Mouse (Mus musculus): ENCODE results near the gene Depdc5.
"Not testable (repeated sequence)": the region's sequence is repeated elsewhere in the genome, so short reads cannot be mapped to it uniquely, and the experiment has no call there.

The Depdc5 gene

DNA sequence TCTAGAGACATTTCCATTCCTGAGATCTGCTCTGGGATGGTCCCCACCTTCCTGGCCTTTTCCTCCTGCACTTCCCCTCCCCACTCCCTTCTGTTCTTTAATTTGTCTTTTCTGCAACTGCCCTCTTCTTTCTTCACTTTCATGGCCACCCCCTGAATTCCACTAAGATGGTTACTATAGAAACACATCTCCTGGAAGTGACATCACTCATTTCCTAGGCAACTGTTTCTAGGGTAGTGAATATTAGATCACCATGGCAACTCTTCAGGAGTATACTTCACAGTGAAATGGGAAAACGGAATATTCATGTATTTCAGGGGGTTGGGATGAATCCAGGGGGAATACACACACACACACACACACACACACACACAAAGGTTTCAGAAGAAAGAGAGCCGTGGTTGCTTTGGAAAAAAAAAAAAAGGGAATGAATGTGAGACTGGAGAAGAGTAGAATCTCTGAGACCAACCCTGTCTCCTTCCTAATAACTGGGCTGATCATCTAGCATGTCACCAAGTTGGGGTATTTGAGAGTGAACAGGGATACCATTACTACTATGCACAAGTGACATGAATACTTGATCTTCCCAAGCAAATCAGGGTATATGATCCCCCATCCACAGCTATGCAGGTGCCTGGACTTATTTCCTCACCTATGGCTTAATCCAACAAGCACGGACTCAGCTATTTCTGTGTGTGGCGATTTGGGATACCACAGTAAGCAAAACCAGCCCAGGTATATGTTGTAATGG is 167.1 kb downstream of the Depdc5 start:
- no peak for DNase-seq (ENCODE audit: low spot score in 2 of 2)

DNA sequence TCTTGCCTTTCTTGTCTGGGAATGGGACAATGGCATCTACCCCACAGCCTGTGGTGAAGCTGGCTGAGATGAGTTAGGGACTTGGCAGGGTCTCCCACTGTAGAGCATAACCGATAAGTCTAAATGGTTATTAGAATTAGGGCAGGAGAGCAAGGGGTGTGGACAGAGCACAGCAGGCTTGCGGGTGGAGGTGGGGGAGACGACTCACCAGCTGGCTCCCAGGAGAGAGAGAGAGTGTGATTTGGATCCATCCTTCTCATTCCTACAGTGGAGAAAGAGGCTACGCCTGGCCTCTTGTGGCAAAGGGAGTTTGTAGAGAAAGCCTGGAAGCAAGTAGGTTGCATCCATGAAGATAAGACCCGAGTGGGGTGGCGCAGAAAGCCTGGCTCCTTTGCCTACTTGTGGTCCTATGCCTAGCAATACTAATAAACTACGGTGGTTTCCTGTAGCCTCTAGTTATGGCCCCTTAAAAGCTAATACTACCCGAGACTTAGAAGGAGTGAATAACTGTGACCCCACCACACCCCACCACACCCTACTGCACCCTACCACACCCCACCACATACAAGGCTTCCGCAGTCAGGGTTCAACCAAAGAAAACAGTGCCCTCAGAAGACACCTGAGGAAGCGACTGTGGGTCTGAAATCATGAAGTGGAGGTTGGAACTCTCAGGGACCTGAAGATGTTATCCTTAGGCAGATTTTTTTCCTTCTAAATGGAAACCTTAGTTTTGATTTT is 168.7 kb downstream of the Depdc5 start:
- DNase-seq (ENCODE audit: low spot score in 2 of 2): no peak

DNA sequence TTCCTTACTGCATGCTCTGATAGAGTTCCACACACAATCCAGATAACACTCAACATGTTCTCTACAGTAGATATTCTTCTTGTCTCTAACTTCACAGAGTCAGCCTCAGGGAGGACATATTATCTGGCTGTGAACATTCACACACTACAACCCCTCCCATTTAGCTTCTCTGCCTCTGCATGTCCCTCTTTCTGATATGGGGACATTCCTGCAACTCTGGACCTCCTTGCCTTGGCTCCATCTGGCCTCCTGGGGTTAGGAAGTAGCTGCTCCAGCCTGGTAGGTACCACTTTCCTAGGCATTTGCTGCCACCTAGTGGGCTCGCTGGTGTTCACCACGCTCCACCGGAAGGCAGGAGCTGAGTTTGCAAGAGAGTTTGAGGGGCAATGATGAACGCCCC is 169.6 kb downstream of the Depdc5 start:
- peak; percentile 75 to 89 for DNase-seq (ENCODE audit: low spot score in 2 of 2)

DNA sequence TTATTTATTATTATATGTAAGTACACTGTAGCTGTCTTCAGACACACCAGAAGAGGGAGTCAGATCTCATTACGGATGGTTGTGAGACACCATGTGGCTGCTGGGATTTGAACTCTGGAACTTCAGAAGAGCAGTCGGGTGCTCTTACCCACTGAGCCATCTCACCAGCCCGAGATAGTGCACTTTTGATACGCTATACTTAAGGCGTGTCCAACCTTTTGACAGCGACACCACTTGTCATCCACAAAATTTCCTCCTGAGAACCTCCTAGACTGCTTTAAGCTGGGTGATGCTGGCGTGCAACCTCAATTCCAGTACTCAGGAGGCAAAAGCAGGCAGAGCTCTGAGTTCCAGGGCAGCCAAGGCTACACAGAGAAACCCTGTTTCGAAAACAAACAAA is 170.1 kb downstream of the Depdc5 start:
- not testable (repeated sequence) for DNase-seq (ENCODE audit: low spot score in 2 of 2)

DNA sequence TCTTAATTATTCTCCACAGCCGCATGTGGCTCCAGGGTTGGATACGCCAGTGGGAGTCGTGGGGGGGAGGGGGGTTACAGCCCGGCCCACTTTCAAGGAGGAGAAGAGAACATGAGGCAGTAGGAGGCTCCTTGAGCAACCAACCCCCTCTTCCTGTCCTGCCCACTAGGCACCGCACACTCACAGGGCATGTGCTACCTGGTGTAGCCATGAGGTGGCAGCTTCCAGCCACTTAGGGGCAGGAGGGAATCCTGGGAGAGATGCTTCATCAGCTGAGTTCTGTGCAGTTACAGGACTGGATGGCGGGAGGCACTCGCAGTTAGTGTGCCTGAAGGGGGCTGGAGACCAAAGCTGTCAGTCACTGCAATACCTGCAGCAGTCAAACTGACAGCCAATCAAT is 170.6 kb downstream of the Depdc5 start:
- peak in 1 of 2 experiments; percentile 66 for DNase-seq (ENCODE audit: low spot score in 2 of 2)

DNA sequence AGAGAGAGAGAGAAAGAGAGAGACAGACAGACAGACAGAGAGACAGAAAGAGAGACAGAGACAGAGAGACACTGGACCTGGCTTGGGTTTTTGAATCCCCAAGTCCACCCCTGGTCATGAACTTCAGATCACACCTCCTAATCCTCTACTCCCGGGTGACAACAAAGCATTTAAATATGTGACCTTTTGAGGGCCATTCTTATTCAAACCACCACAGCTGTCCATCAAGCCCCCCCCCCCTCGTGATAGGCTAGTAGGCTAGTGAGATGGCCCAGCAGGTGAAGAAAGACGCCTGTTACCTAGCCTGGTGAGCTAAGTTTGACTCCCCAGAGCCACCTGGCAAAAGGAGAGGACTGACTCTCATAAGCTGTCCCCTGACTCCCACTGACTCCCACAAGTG is 171.4 kb downstream of the Depdc5 start:
- DNase-seq (ENCODE audit: low spot score in 2 of 2): no peak

DNA sequence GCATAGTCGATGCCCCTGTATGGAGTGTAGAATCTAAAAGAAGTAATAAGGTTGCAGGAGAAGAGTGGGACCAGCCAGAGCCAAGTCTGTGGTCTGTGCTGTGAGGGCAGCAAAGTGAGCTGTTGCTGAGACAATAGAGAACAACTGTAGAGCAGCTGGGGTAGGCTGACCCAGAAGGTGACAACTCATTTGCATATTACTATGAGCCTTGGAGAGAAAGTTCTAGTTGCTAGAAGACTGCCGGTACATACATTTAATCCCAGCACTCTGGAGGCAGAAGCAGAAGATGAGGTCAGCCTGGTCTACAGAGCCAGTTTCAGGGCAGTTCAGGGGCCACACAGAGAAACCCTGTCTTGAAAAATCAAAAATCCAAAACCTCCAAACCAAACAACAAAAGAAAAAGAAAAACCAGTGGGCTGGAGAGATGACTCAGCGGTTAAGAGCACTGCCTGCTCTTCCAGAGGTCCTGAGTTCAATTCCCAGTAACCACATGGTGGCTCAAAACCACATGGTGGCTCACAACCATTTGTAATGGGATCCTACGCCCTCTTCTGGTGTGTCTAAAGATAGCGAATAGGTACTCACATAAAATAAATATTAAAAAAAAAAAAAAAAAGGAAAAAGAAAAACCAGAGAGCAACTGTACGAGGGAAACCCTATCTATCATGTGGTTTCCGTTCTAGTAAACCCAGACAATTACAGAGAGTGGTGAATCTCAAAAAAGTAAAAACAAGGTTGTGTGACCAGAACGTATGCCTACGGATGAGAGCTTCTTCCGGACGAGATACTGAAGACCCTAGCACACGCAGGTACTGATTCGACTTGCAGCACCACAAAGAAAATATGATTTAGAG is 175.4 kb downstream of the Depdc5 start:
- no peak for DNase-seq (ENCODE audit: low spot score in 2 of 2)

DNA sequence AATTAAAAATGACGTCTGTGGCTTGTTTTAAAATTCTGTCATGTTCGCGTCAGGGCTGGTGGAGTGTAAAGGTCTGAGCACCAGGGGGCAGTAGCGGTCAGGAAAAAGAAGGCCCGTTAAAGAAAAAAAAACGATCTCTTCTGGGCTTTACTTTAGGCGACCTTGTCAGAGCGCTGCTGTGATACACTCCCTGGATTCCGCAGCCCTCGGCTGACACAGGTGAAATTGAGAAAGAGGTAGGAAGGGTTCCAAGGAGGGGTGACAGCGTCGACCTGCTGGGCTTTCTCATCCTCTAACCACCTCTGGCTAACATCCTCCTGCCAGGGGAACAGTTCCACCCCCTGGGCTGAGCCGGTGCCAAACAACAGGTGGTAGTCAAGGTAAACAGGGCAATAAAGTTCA is 176.0 kb downstream of the Depdc5 start:
- peak; percentile 65 to 90 for DNase-seq (ENCODE audit: low spot score in 2 of 2)

DNA sequence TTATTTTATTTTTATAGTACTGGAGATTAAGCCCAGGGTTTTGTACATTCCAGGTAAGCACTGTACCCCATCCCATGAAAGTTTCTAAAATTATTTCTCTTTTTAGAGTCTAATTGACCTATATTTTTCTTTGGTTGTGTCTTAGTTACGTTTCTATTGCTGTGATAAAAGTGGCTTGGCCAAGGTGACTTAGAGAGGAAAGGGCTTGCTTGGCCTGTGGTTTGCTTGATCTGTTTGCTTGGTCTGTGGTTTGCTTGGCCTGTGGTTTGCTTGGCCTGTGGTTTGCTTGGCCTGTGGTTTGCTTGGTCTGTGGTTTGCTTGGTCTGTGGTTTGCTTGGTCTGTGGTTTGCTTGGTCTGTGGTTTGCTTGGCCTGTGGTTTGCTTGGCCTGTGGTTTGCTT is 177.2 kb downstream of the Depdc5 start:
- not testable (repeated sequence) for DNase-seq (ENCODE audit: low spot score in 2 of 2)

DNA sequence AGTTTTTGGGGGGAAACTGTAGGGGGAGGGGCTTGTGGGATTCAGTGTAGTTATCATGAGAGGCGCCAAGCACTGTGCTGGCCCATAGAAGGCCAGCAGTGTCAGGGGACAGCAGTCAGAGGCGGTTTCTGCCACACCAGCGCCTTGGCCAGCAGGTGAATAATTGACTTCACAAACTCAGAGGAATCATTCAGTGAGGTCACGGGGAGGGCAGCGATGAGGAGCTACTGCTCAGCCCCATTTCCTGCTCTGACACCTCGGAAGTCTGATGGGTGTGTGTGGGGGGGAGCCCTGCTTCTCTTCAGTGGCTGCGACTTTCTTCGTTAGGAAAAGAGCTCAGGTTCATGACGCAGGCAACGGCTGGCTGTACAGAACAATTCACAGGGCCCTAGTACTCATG is 179.9 kb downstream of the Depdc5 start:
- no peak for DNase-seq (ENCODE audit: low spot score in 2 of 2)

Data from spleen, postnatal 10 days (tissue).